Mouse (Mus musculus): Measurements from ENCODE around the gene Dap.

Dap gene

DNA sequence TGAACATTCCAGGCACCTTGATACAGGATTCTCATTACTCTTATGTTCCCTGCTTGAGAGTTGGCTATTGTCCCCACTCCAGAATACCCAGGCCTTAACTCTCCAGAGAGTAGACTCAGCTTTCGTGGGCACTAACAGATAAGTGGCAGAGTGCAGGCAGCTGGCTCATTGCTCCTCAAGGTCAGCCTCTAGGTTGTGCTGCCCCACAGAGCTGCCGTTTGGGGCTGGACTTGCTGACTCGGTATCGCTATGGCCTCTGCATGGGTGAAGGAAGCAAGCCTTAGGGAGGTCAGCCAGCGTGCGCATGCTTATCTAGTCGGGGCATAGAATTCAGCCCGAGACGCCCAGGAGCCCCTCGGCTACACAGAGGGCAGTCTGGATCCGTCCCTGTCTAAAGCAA is 13.3 kb downstream of the Dap start:
- DNase-seq (ENCODE audit: low read depth, low spot score), result no peak

DNA sequence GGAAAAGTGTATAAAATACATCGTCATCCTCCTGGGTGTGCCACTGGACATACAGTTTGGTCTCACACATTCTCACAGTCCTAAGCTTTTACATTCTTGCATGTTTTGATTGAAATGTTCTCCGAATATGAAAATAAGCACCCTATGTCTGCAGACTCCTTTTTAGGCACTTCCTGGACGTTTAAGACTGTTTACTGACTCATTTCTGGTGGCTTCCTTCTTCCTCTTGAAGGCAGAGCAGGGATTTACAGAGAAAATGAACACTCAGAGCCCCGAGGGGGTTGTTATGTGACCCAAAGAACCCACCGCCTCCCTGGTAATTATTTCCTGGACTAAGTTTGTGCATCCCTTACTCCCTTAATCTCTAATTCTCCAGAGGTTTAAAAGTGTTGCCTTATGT is 13.8 kb downstream of the Dap start:
- DNase-seq (ENCODE audit: low read depth, low spot score), result no peak

DNA sequence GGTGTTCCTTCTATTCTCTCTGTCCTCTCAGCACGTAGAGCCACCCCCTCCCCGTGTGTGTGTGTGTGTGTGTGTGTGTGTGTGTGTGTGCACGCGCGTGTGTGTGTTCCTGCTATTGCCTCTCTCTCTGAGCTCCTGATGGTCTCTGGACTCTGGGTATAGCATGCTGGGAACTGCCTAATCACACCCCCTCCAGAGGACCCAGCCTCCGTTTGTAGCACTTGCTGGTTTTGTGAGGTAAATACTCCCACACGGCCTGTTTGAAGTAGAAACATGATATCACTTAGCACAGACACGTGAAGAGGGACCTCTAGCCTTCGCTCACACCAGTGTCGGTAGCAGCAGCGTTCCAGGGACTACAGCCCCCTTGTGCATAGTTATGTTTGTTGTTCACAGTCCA is 14.5 kb downstream of the Dap start:
- no peak for DNase-seq (ENCODE audit: low read depth, low spot score)

DNA sequence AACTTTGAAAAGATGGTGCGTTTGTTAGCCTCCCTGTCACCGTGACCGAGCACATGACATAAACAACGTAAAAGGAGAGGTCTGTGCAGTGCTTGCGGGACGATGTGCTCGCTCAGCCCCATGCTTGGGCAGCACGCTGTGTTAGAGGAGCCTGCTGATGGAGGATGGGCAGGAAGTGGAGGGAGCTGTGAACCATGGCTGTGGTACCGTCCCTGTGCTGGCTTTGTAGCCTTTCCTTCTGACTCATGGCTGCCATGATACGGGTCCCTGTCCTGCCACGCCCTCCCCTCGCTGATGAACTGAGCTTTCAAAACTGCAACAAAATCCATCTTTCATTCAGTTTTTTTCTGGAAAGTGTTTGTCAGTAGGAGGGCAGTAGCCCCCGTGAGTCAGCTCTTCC is 15.6 kb downstream of the Dap start:
- DNase-seq (ENCODE audit: low read depth, low spot score), result no peak

DNA sequence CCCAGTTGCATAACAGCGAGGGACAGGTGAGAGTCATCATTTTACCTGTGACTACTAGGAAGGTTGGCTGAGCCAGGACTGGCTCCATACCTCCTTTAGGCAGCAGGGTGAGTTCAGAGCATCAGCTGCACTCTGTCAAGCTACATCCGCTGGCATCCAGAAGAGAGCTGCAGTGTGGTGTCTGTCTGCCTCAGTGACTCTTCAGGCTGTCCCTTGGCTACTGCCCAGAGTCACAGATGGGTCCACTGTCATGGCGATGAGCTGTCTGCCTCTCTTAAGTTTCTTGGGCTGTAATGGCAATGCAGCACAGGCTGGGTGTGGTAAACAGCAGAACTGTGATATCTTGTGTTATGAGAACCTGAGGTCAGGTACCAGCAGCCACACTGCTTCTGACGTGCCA is 16.1 kb downstream of the Dap start:
- no peak for DNase-seq (ENCODE audit: low read depth, low spot score)

DNA sequence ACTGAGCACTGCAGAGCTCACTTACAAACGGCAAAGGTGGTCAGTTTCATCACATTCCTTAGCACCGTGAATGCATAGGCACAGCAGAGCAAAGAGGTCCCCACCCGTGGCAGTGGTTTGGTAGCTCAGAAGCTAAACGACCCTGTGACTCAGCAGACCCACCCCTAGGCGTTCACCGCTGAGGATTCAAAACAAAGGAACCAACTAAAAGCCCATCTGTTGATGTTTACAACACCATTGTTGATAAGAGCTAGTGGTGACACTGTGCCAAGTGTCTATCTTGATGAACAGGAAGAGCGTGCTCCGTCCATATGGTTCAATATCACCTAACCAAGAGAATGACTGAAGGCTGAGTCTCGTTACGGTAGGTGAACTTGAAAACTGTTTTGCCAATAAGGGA is 19.1 kb downstream of the Dap start:
- DNase-seq (ENCODE audit: low read depth, low spot score), result no peak

DNA sequence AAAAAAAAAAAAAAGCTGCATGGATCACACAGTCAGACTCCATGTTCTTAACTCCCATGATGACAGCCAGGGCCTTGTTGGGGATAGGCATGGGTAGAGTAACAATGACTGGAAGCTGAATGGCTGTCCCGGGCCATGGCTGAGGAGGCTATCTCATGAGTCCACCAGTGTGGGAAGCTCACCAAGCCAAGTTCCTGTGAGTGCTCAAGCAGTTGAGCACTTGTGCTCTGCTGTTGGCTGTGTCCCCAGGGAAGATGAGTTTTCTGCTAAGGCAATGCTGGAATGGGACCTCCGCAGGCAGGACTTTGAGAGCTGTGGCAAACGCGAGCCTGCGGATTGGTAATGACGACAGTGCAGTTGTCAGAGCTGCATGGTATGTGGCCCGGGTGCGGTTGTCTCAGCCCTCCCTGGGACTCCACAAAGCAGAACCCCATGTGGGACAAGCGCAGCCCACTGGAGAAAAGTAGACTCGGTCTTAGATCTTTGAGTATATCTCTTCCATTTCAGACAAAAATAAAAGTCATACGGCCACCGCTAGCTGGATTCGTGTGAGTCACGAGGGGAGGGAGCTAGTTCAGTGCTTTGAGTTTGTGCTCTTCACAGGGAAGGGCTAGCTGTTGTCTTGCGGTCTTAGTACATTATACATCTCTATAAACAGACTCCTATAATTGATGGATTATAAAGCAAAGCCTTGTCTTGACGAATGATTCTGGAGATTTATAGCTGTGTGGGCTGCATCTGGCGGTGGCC is 20.8 kb downstream of the Dap start:
- no peak for DNase-seq (ENCODE audit: low read depth, low spot score)

DNA sequence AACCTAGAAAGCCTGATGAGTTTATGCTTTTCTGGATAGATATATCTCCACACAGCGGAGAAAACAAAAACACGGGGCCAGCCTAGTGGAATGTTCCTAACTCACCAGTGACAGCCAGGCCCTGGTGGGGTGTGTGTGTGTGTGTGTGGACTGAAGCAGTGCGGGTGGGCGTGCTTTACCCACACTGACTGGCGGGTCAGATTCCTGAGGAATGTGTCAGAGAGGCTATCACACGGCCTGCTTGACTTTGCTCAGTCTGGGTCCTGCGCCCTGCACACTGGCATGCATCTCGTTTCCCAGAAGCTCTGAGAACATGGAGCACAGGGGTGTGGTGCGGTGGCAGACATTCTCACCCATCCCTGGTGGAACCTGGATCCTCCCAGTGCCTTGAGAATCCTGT is 21.8 kb downstream of the Dap start:
- no peak for DNase-seq (ENCODE audit: low read depth, low spot score)

DNA sequence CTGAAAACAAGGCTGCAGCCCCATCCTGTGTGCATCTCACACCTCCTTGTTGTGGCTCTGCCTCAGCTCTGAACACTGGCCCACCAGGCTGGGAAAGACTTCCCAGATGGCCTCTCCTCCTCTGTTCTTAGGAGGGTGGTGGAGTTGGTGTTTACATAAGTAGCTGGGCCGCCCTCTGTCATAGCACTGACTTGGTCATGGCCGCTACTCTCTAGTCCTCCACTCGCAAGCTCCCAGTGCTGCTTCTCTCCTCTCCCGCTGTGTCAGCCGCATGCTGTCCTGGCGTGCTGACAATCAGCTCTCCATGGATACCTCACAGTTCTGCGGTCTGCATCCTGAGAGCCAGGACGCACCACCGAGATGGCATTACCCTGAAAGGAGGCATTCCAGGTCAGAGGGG is 22.9 kb downstream of the Dap start:
- no peak for DNase-seq (ENCODE audit: low read depth, low spot score)

DNA sequence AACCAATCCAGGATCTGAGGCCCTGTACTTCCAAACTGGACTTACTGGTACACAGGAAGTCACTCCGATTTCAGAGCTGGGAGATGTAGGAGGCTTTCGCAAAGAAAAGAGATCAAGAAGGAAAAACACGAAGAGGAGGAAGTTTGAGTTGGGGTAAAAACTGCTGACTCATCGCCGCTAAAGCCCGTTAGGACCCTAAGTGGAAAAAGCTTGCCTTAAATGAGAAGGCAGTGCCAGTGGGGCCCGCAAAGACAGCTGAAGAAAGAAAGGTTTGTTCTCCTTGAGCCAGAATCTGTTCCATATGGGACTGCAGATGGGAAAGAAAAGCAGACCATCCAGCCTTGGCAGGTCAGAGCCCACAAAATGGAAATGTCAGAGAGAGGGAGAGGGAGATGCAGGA is 24.8 kb downstream of the Dap start:
- no peak for DNase-seq (ENCODE audit: low read depth, low spot score)

DNA sequence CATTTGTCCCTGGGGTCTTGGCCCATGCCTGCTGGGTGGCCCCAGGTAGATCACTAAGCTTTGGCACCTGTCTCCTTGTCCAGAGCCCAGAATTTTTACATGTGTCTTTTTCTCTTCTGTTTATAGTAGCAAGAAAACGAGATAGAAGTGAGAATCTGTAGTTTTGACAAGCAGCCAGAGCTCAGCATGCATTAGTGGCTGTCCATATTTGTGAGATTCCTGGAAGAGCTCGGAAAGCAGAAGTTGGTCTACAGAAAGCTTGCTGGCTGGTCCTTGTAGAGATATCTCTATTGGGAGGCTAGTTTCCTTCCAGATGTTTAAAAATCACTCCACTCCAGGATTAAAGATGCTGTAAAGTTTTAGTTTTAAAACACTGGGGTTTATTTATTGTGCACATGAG is 25.9 kb downstream of the Dap start:
- no peak for DNase-seq (ENCODE audit: low read depth, low spot score)

DNA sequence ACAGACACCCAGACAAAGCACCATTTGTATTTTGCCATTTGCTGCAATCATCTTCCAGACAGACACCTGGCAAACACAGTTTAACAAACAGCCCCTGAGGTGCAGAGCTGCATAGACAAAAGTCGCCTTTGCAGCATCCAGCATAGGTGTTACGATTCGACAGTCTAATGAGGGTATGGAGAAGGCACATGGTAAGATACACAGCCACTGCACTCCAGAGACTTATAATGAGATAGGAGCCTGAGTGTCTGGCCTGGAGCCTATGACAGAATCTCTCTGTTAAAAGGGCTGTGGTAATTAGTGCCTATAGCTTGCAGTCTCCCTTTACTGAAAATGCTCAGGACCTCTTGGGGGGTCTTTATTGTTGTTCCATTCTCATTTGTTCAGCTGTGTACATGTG is 26.6 kb downstream of the Dap start:
- no peak for DNase-seq (ENCODE audit: low read depth, low spot score)

DNA sequence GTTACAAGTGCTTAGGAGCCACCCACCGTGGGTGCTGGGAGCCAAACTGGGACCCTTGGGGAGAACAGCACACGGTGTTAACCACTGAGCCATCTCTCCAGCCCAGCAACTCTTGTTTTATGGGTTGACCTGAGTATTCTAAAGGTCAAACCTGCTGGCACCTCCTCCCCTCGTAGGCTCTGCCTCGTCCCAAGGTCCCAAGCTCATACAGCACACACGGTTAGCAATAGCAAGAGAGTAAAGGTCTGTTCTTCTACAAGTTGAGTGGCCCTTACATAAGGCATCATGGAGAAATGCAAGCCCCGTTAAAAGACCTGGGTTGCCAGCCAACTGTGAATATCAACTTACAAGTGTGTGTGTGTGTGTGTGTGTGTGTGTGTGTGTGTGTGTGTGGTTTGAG is 27.1 kb downstream of the Dap start:
- DNase-seq (ENCODE audit: low read depth, low spot score), result no peak

DNA sequence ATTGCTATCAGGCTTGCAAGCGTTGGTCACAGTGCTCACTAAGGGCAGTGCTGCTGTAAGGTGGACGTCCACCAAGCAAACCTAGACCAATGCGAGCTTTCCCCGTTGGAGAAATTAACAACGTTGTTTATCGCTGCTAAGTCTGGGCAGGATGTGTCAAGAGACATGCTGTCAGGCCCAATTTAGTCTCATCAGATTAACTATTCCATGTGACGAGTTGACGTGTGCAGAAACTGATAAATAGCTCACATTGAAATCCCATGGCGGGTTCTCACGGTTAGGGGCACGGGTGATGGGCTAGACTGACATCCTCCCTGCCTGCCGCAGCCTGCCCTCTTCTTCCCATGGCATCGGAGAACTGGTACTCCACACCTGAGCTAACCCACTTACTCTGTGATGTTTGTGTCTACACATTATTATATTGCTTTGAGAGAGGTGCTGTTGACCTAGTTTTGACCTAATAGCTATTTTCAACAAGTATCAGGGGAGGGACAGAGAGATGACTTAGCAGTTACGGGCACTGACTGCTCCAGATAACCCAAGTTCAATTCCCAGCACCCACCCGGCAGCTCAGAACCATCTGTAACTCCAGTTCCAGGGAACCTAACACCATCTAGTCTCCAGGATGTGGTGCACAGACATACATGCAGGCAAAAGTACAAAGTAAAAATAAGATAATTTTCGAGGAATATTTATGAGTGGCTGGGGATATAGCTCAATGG is 28.6 kb downstream of the Dap start:
- DNase-seq (ENCODE audit: low read depth, low spot score), result no peak

DNA sequence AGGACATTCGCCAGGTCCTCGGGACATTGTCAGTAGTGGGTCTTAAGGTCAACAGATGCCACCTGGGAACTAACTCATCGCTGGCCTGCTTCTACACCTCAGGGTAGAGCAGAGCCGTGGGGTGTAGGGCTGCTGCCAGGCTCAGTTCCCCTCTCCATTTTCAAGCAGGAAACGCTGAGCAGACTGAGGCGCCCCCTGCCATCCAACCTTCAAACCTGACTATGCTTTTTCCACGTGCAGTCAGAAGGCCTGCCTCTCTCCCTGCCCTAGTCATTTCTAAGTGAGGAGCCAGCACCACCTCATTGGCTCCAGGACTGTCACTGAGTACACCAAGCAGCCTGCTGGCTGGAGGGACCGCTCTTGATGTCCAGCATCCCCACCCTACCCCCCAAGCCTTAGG is 29.3 kb downstream of the Dap start:
- no peak for DNase-seq (ENCODE audit: low read depth, low spot score)

DNA sequence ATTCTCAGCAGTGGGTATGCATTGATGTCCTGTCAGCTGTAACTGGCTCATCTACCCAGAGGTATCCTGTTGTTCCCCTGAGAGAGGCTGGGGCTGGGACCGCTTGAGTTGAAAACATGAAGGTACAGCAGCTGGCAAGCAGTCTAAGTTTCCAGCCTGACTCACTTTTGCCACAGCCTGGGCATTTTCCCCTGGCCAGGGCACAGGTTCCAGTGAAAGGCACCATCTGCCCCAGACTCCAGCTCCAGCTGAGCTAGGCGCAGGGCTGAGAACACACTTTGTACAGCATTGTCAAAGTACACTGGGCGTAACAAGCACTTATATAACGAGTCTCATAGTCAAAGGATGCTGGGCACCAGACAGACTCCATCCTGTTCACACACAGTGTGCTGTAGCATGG is 29.8 kb downstream of the Dap start:
- DNase-seq (ENCODE audit: low read depth, low spot score), result no peak

DNA sequence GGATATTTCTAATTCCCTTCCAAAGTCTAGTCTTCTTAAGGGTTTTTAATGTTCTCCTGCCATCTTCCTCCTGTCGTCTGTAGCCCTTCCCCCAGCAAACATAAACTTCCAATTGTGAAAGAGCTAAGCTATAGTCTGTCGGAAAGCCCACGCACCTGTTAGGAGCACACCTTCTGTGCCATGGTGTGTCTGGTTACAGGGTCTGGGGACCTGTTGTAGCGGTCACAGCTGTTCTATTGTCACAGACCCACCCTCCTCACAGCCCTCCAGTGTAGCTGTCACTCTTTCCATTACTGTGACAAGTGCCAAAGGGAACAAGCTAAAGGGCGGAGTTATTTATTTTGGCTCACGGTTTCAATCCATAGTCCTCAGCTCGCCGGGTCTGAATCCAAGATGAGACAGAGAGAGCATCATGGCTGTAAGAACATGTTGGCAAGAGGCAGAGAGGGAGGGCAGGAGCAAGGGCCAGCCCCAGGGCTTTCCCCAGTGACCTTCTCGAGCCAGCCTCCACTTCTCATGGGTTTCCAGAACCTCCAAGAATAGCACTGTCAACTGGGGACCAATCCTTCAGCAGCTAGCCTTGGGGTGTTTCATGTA is 30.9 kb downstream of the Dap start:
- no peak for DNase-seq (ENCODE audit: low read depth, low spot score)

DNA sequence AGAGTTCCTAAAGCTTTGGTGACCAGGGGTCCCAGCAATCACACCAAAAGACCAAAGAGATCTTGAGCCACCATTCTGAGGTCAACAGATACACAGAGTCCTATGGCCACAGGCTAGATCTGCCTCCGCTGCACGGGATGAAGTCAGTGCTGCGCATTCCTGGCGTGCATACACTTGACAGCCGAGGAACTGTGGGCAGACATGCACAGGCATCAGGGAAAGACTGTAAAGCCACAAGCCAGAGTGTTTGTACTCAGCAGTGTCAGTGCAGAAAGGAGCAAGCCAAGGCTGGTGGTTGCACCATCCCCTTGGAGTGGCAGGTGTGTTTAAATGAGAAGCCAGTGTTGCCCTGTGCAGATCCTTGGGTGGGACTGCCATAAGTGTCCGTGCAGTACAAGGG is 31.6 kb downstream of the Dap start:
- DNase-seq (ENCODE audit: low read depth, low spot score), result no peak

DNA sequence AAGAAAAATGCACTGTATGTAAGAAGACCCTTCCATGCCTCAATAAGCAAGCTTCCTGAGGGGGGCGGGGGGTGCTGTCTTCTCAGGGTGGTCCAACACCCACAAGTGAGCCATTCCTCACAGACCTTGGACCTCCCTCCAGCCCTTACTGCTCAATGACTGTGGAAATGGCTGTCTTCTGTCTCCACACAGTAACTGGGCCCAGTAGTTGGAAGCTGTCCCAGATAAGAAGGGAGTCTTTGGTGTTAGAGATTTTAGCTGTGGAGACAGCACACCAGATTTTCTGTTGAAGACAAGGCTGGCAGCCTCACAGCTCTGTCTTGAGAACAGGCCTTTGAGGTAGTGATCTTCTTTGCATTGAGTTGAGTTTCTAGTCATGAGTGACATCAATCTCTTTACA is 33.2 kb downstream of the Dap start:
- no peak for DNase-seq (ENCODE audit: low read depth, low spot score)

DNA sequence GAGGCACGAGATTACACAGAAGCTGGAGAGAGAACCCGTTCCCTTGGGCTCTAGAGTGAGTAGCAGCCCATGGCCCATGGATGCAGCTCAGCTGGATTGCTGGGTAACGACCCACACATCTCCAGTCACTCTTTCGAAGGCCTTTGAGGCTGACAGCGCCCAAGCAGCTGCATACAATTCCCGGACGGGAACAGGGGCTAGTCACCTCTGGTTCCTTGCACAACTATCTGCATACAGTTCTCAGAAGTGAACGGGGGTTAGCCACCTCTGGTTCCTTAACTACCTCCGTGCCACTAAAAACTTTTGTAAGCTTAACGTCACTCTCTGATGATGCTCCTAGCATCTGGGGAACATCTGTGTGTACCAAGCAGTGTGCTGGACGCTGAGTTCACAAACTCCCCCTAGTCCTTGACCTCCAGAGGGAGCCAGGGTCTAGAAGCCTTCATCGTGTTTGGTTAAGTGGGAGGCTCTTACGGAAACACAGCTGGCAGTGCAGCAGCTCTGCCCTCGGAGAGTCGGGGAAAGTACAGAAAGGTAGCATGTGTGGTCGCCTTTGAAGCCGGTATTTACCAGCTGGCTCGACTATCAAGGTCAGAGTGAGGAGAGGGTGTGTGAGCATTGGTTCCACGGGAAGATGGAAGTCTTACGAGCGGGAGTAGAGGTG is 34.0 kb downstream of the Dap start:
- no peak for DNase-seq (ENCODE audit: low read depth, low spot score)

DNA sequence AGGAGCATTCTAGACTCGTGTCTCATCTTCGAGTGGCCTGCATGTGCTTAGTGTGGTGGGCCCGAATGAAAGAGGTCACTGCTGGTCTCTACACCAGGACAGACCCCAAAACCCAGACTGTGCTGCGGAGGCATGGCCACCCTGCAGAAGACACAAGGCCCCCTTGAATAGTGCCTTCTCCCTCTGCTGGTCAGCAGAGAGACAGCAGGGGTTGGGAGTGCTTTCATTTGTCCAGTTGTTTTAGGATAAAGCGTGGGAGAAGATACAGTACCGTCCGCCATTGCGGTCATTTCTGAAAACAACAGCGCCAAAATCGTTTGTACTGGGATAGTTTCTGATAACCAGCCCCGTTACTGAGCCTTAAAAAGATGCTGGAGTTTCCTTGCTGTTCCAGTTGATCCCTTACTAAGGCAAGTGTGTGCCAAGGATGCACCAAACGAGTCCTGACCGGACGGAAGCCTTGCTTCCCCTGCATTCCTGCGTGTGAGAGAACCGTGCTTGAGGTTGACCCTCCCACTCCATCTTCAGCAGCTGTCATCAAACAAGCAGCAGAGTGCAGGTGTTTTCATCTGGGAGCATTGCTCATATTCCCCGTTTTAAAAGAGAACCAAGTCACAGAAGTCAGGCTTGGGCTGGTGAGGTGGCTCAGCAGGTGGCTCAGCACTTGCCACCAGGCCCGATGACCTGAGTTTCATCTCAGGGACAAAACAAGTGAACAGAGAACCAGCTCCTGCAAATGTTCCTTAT is 34.8 kb downstream of the Dap start:
- no peak for DNase-seq (ENCODE audit: low read depth, low spot score)

DNA sequence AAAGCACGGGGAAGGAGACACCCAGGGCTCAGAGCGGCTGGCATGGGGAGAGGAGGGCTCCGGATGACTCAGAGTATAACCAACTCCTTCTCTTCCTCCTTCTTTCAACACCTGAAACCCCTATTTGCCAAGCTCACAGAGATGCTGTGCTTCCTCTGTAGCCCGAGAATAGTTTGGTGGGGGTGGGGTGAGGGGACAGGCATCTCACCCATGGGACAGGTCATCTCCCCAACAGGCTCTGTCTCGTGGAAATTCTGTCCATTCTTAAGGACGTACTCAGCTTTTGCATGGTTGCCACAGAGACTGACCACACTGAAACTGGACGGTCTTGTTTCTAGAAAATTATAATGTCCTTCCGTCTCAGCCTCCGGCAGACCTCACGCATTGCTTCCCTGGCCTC is 37.0 kb downstream of the Dap start:
- no peak for DNase-seq (ENCODE audit: low read depth, low spot score)

Measured in retina, postnatal 7 days (tissue).